Mouse (Mus musculus) embryo, embryonic 11 days (tissue): Measurements from ENCODE around the gene Olfr773.
"Not testable (repeated sequence)": the region's sequence is repeated elsewhere in the genome, so short reads cannot be mapped to it uniquely, and the experiment has no call there.

ENCODE experiments used
- DNase-seq: peaks from one replicate; pipeline ENCODE4 v3.0.0-alpha.2; 2015

Olfr773 gene

GRCm38 (mm10) chr10:129187319-129187718, at the start of gene Olfr773:
TSS of gene Olfr773 (minus strand) at chr10:129187419.
- DNase-seq = not testable (repeated sequence)

- no peak for DNase-seq
These were observed 48.7 kb upstream of the Olfr773 start, which contains the start of gene Olfr774 for GRCm38 (mm10) chr10:129235904-129236303. TSS of gene Olfr774 (plus strand) at chr10:129236204.

- no peak for DNase-seq
These were observed 43.5 kb upstream of the Olfr773 start for GRCm38 (mm10) chr10:129230737-129231136.

- DNase-seq = not testable (repeated sequence)
These were observed 9.4 kb downstream of the Olfr773 start, which contains the start of gene Olfr772 for GRCm38 (mm10) chr10:129177821-129178220. TSS of gene Olfr772 (minus strand) at chr10:129177921.

GRCm38 (mm10) chr10:129164651-129165050, 22.6 kb downstream of the Olfr773 start, which contains the start of gene Olfr771:
TSS of gene Olfr771 (minus strand) at chr10:129164751.
- DNase-seq = no peak

- no peak for DNase-seq
These were observed 48.3 kb downstream of the Olfr773 start, which contains the start of gene Olfr770 for GRCm38 (mm10) chr10:129138898-129139297. TSS of gene Olfr770 (minus strand) at chr10:129138998.
